Mouse (Mus musculus) hindbrain, embryonic 14.5 days (tissue): ENCODE data around the gene Abca5. TPM values are rescaled to one million over a fixed set of nuclear protein-coding genes. Genes with fewer than 3 reads are reported as not detected.

Source experiments
- ATAC-seq: fragments of 200-750 bp; cut with Nextera tagmentation; 2 replicates; pipeline ENCODE4 v1.8.0; 2017; ENCODE audit warnings: moderate number of reproducible peaks, mild to moderate bottlenecking, moderate TSS enrichment, moderate library complexity; ENCODE audit not compliant: low FRiP score
- DNase-seq: peaks from one replicate; pipeline ENCODE4 v3.0.0-alpha.2; 2015; ENCODE audit warnings: low spot score
- H3K27ac ChIP-seq: fragments of 300-500 bp; sonication (generic); 2 replicates; pipeline ENCODE4 v1.5.1; 2014; ENCODE audit warnings: mild to moderate bottlenecking, moderate library complexity
- H3K27me3 ChIP-seq: fragments of 300-500 bp; sonication (generic); 2 replicates; pipeline ENCODE4 v1.6.1; 2014; ENCODE audit warnings: mild to moderate bottlenecking, low read length, mixed read lengths; ENCODE audit not compliant: control insufficient read depth, insufficient read depth
- H3K36me3 ChIP-seq: fragments of 300-500 bp; sonication (generic); replicated peaks from 2 replicates; pipeline ENCODE4 v1.6.1; 2014; ENCODE audit not compliant: control insufficient read depth, insufficient read depth
- H3K4me1 ChIP-seq: fragments of 300-500 bp; sonication (generic); replicated peaks from 2 replicates; pipeline ENCODE4 v1.6.1; 2014; ENCODE audit warnings: antibody characterized with exemption, low read length, mixed read lengths; ENCODE audit not compliant: control insufficient read depth, insufficient read depth
- H3K4me2 ChIP-seq: fragments of 300-500 bp; sonication (generic); replicated peaks from 2 replicates; pipeline ENCODE4 v1.6.1; 2014; ENCODE audit warnings: mild to moderate bottlenecking, moderate library complexity
- H3K4me3 ChIP-seq: fragments of 300-500 bp; sonication (generic); replicated peaks from 2 replicates; pipeline ENCODE4 v1.5.1; 2014; ENCODE audit warnings: mild to moderate bottlenecking, low read length
- H3K9ac ChIP-seq: fragments of 300-500 bp; sonication (generic); 2 replicates; pipeline ENCODE4 v1.6.1; 2014
- H3K9me3 ChIP-seq: fragments of 300-500 bp; sonication (generic); 2 replicates; pipeline ENCODE4 v1.6.1; 2016; ENCODE audit warnings: low read length; ENCODE audit not compliant: control insufficient read depth
- WGBS: fragments of 180-500 bp; shearing (Covaris S2); extraction: QIAGEN DNeasy Blood & Tissue Kit; methylation state at CpG from one replicate; pipeline ENCODE4 v1.1.7; 2014; 5-methylcytosine and 5-hydroxymethylcytosine counted together
- polyA plus RNA-seq: library from polyadenylated mRNA; unstranded; fragments of >200 nt; fragmentation: Nextera tagmentation; extraction: Ambion mirVana; gene quantifications from 2 replicates; pipeline ENCODE4 v1.2.1, GENCODE M21; 2014

Gene Abca5
- polyA plus RNA-seq, 1 experiment from 2014 or later: 15.7 TPM

DNA sequence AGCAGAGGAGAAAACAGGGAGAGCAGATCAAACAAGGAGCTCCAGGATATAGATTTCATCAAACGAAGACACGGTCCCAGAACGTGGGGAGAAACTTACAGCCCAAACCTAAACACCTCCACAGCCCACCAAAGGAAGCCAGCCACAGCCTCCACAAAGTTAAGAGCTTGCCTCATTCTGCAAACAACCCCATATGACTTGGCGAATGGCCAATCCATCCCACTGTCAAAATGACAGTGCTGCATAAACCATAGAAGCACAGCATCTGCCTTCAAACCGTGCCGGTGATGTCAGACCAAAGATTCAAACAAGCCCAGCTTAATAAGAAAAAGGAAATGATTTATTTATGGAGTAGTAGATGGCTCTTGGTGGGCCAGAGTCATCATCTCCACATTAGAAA lies 7.4 kb downstream of the Abca5 start:
- DNase-seq: no peak
- no peak for ATAC-seq
- H3K36me3 ChIP-seq: no peaks in the 10 kb centered on the region
- H3K9ac ChIP-seq: no peak overlapping the region
- no peaks in the 10 kb centered on the region for H3K4me1 ChIP-seq
- no peak overlapping the region for H3K27ac ChIP-seq
- 69% methylated on average over 6 of the region's 6 CpGs for WGBS
- H3K4me3 ChIP-seq: no peak overlapping the region
- no peaks in the 10 kb centered on the region for H3K9me3 ChIP-seq
- no peaks in the 10 kb centered on the region for H3K27me3 ChIP-seq
- H3K4me2 ChIP-seq: no peak overlapping the region

DNA sequence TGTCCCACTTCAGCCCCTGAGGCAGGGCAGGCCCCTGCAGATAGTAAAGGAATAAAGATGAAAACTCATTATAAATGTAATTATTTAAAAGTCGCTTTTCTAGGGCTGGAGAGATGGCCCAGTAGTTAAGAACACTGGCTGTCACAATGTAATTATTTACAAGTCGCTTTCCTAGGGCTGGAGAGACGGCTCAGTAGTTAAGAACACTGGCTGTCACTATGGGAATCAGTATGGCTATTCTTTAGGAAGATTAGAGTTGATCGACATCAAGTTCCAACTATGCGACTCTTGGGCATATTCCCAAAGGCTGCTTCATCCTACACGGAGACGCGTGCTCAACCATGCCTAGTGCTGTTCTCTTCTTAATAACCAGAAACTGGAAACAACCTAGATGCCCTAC lies 15.2 kb downstream of the Abca5 start:
- DNase-seq (no peak), ATAC-seq (no peak)
- Histone ChIP-seq H3K27ac (no peak overlapping the region), H3K4me3 (no peak overlapping the region), H3K9me3 (no peaks in the 10 kb centered on the region), H3K9ac (no peak overlapping the region), H3K4me2 (no peak overlapping the region), H3K36me3 (peaks cover 5% of the 10 kb centered on the region), H3K4me1 (no peaks in the 10 kb centered on the region), H3K27me3 (no peaks in the 10 kb centered on the region)
- WGBS: 36% methylated on average over 8 of the region's 8 CpGs

DNA sequence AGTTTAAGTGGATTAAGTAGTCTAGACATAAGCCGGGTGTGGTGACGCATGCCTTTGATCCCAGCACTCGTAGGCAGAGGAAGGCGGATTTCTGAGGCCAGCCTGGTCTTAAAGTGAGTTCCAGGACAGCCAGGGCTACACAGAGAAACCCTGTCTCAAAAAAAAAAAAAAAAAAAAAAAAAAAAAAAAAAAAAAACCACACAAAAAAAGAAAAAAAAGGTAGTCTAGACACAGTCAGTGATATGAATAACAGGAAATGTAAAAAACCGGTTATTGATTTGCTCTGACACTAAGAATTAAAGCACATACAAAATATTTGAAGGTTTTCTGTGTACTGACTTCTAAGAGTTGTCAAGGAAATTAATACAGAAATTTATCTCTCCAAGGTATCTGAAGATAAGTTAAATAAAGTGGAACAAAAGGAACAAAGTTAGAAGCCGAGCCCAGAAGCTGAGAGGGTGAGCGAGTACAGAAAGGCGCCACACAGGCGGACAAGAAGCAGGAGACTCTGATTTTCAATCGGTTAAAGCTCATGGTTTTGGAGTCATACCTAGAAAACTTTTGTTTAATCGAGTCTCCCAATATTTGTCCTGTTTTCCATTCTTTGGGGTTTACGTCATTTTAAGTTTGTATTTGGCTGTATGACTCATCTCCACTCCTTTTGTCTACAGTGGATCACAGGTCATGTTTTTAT lies 30.9 kb downstream of the Abca5 start:
- no peak overlapping the region for H3K4me3 ChIP-seq
- H3K27ac ChIP-seq: no peak overlapping the region
- WGBS: 90% methylated on average over 12 of the region's 12 CpGs
- no peaks in the 10 kb centered on the region for H3K4me1 ChIP-seq
- H3K36me3 ChIP-seq: peaks cover 14% of the 10 kb centered on the region
- ATAC-seq: no peak
- H3K9ac ChIP-seq: no peak overlapping the region
- no peaks in the 10 kb centered on the region for H3K9me3 ChIP-seq
- no peaks in the 10 kb centered on the region for H3K27me3 ChIP-seq
- no peak overlapping the region for H3K4me2 ChIP-seq
- no peak for DNase-seq

DNA sequence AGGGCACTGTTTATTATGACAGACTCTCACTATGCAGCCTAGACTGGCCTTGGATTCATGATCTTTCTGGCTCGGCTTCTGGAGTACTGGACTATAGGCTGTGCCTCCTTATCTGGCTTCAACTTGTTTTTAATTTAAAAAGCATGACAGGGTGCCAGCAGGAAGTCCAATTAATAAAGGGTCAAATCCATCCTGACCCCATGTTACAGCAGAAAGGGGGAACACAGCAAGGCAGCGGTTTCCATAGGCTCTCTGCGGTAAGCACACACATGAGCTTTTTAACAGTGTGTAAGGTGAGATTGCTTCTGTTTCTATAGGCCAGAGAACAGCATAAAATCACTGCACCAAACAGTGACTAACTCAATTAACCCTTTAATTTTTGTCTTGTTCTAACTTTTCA lies 34.1 kb downstream of the Abca5 start:
- WGBS: 48% methylated on average over 3 of the region's 3 CpGs
- DNase-seq: no peak
- no peak overlapping the region for H3K4me2 ChIP-seq
- no peak for ATAC-seq
- H3K9me3 ChIP-seq: no peaks in the 10 kb centered on the region
- no peak overlapping the region for H3K9ac ChIP-seq
- H3K27ac ChIP-seq: no peak overlapping the region
- no peaks in the 10 kb centered on the region for H3K4me1 ChIP-seq
- H3K36me3 ChIP-seq: peaks cover 15% of the 10 kb centered on the region
- no peak overlapping the region for H3K4me3 ChIP-seq
- no peaks in the 10 kb centered on the region for H3K27me3 ChIP-seq

DNA sequence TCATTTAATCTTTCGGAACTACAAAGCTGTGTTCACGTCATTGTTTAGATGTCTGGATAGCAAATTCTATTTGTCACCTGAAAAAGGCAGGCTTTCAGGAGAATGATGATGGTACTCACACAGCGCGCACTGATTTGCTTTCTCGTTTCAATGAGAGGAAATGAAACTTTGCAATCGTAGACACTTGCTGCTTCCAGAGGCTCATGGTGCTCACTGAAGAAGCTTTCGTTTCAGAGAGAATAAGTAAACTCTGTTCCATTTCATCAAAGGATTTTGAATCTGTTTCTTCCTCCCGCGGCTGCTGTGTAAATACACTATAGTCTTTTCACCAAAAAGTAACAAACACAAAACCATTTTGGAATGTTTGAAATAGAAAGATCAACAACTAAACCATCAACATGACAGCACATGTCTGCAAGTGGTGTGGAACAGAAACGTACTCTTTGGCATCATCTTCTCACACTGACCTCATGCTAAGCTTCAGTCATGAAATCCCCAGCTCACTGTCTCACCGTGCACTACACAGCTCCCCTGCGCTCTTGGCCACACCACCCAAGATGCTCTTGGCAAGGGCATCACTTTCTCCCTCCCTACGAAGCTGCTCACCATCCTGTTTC lies 39.5 kb downstream of the Abca5 start:
- no peak for DNase-seq
- Histone ChIP-seq H3K27ac (no peak overlapping the region), H3K4me1 (no peaks in the 10 kb centered on the region), H3K4me2 (no peak overlapping the region), H3K9ac (no peak overlapping the region), H3K36me3 (peaks cover 18% of the 10 kb centered on the region), H3K27me3 (no peaks in the 10 kb centered on the region), H3K9me3 (no peaks in the 10 kb centered on the region), H3K4me3 (no peak overlapping the region)
- WGBS: 85% methylated on average over 13 of the region's 13 CpGs
- ATAC-seq: no peak

DNA sequence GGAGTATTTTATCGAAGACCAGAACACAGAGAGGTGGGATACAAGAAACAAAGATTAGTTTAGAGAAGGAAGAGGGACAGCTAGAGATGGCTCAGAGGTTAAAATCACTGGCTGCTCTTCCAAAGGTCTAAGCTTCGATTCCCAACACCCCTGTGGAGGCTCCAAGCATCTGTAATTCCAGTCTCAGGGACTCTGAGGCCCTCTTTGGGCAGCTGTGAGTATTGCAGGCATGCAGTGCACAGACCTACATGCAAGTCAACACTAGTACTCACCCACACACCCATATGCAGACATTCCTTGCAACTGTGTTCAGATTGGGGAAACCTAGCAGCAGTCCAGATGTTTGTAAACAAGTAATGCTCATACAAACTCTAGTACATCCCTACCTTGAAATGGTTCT lies 46.9 kb downstream of the Abca5 start:
- Histone ChIP-seq H3K27me3 (no peaks in the 10 kb centered on the region), H3K4me2 (no peak overlapping the region), H3K4me3 (no peak overlapping the region), H3K9me3 (no peaks in the 10 kb centered on the region), H3K36me3 (peaks cover 30% of the 10 kb centered on the region), H3K9ac (no peak overlapping the region), H3K4me1 (no peaks in the 10 kb centered on the region), H3K27ac (no peak overlapping the region)
- DNase-seq (no peak), ATAC-seq (no peak)
- WGBS: 86% methylated on average over 2 of the region's 2 CpGs

DNA sequence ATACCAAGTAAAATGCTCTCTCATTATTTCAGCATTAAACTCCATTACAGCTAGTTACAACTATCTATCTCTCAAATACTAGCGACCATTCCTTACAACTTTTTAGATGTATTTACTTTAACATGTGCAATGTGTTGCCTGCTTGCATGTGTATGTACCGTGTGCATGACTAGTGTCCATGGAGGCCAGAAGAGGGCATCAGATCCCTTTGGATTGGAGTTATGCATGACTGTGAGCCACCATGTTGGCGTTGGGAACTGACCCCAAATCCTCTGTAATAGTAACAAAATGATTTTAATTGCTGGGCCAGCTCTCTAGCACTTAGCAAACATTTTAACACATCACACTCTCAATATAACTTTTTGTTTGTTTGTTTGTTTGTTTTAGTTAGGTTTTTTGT lies 49.1 kb downstream of the Abca5 start:
- no peak overlapping the region for H3K27ac ChIP-seq
- ATAC-seq (no peak), DNase-seq (no peak)
- no peak overlapping the region for H3K4me3 ChIP-seq
- H3K27me3 ChIP-seq: no peaks in the 10 kb centered on the region
- WGBS: 80% methylated on average over 3 of the region's 3 CpGs
- peaks cover 30% of the 10 kb centered on the region for H3K36me3 ChIP-seq
- H3K9me3 ChIP-seq: no peaks in the 10 kb centered on the region
- H3K4me1 ChIP-seq: no peaks in the 10 kb centered on the region
- H3K9ac ChIP-seq: no peak overlapping the region
- H3K4me2 ChIP-seq: no peak overlapping the region

DNA sequence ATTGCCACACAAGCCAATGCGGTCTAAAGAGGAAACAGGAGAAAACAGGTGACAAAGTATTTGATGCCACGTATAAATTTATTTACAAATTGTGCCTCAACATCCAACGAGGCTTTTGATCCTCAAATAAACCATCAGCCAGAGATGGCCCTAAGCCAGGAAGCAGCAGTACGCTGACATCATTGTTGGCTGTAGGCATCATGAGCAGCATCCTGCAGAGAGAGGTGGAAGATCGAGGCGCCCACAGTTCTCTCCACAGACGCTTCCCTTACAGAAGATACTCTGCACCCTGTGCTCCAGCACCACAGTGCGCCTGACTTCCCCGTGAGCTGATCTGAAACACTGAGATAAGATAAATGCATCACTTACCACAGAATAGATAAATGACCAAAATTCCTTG lies 49.8 kb downstream of the Abca5 start:
- Histone ChIP-seq H3K4me3 (no peak overlapping the region), H3K27me3 (no peaks in the 10 kb centered on the region), H3K9me3 (no peaks in the 10 kb centered on the region), H3K36me3 (peaks cover 29% of the 10 kb centered on the region), H3K27ac (no peak overlapping the region), H3K4me1 (no peaks in the 10 kb centered on the region), H3K4me2 (no peak overlapping the region), H3K9ac (no peak overlapping the region)
- no peak for ATAC-seq
- 71% methylated on average over 9 of the region's 9 CpGs for WGBS
- no peak for DNase-seq

DNA sequence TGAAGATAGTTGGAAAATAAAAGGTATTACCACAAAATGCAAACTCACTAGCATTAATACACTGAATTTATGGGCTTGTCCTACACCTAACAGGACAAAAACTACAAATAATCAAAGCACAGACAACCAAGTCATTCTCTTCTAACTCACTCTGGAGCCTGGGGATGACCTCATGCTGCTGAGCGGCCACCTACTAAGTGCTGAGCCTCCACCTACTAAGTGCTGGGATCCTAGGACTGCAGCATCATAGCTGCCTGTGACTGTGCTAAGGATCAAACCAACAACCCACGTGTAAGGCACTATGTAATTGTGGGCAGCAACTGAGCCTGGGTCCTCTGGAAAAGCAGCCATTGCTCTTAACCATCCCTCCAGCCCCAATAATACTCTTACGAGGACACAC lies 51.2 kb downstream of the Abca5 start:
- peaks cover 17% of the 10 kb centered on the region for H3K36me3 ChIP-seq
- no peak overlapping the region for H3K27ac ChIP-seq
- H3K4me2 ChIP-seq: no peak overlapping the region
- H3K4me1 ChIP-seq: no peaks in the 10 kb centered on the region
- no peak overlapping the region for H3K9ac ChIP-seq
- no peaks in the 10 kb centered on the region for H3K27me3 ChIP-seq
- no peaks in the 10 kb centered on the region for H3K9me3 ChIP-seq
- WGBS: 83% methylated on average over 3 of the region's 3 CpGs
- no peak for ATAC-seq
- DNase-seq: no peak
- H3K4me3 ChIP-seq: no peak overlapping the region

DNA sequence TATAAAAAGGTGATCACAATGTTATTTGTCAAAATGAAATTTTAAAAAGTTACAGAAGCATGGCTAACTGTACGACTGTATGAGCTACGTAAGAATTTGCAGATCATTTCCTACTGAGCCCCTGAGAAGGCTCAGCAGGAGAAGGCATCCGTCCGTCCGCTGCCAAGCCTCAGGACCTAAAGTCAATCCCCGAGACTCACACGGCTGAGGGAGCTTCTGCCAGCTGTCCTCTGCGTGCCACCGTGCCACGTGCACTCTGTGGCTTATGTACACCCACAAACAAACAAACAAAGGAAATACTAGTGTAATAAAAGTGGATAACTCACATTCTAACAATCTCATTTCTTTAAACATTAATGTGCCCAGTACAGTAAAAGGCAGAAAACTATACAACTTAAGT lies 52.7 kb downstream of the Abca5 start:
- WGBS: 65% methylated on average over 10 of the region's 10 CpGs
- Histone ChIP-seq H3K9ac (no peak overlapping the region), H3K4me1 (no peaks in the 10 kb centered on the region), H3K36me3 (peaks cover 17% of the 10 kb centered on the region), H3K27ac (no peak overlapping the region), H3K4me3 (no peak overlapping the region), H3K4me2 (no peak overlapping the region), H3K27me3 (no peaks in the 10 kb centered on the region), H3K9me3 (no peaks in the 10 kb centered on the region)
- DNase-seq: no peak
- no peak for ATAC-seq
